In the genomic region with DNA sequence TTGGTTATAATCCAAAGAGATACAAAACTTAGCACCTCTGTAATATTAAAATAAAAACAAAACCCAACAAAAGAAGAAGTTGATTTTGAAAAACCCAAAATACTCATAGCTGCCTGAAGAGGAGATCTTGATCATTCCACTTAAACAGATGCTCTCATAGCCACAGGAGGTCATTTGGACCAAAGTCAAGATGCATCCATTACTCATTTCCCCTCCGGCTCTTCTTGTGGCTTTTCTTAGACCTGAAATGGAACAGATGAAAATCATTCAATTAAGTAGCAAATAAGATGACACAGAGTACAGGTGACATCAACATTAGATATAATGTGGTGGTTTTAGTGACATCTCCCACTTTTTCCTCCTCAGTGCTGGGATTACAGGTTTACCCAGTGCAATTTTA, we compare ENCODE assay signal across 23 mouse cellular contexts. TPM values are rescaled to one million over a fixed set of nuclear protein-coding genes. Genes with fewer than 3 reads are reported as not detected.
A peak's percentile ranks its signal among the peaks of the same experiment; 100 is the strongest.
DNase-seq lines count a peak whose midpoint lies in the region; ATAC-seq and TF ChIP-seq lines count a peak whose summit lies in the region.
"Had no signal": no experiment of that assay in that cellular context is flagged by ENCODE, and none has a peak within 500 bp of the region (broad histone marks: within the 10 kb centered on the region; RNA-seq: fewer than 3 reads in every experiment).

No protein-coding gene starts in this region.

- H3K9ac ChIP-seq in hindbrain, postnatal 0 days (replicated peaks; ENCODE audit: low read length) = no peak overlapping the region
- H3K9ac ChIP-seq: forebrain, postnatal 0 days; hindbrain, embryonic 12.5 days had no signal

- no peak for TF ChIP-seq CTCF in Patski (IDR thresholded peaks at IDR 0.05)
- TF ChIP-seq CTCF in hindbrain, postnatal 0 days (IDR thresholded peaks at IDR 0.05; ENCODE audit: low read depth) = no peak

- no peaks in the 10 kb centered on the region for H3K4me1 ChIP-seq in hindbrain, postnatal 0 days (ENCODE audit: insufficient read depth, low read length)
- H3K4me1 ChIP-seq: hindbrain, embryonic 12.5 days had no signal

- in situ Hi-C loops in Patski (cut with MboI; ENCODE audit: low pct_unique_long_range_greater_than_20kb) = no loop called here

- 63% methylated on average over 1 of the region's 1 CpGs for WGBS in hindbrain, postnatal 0 days

- H3K9me3 ChIP-seq in hindbrain, postnatal 0 days (ENCODE audit: low read length) = no peaks in the 10 kb centered on the region
- H3K9me3 ChIP-seq: hindbrain, embryonic 12.5 days had no signal

- CTCF ChIA-PET in Patski (lab: Charles Lee) = no interaction called here

- H3K36me3 ChIP-seq in hindbrain, postnatal 0 days (ENCODE audit: insufficient read depth, low read length) = peaks cover 50% of the 10 kb centered on the region

- no peaks in the 10 kb centered on the region for H3K27me3 ChIP-seq in Patski
- no peaks in the 10 kb centered on the region for H3K27me3 ChIP-seq in hindbrain, postnatal 0 days (ENCODE audit: insufficient read depth, low read length)
- H3K27me3 ChIP-seq: hindbrain, embryonic 12.5 days had no signal

- peak; percentile 38 for DNase-seq in cerebellum, adult 9-10 months
- DNase-seq in cerebellum, postnatal 36 days = no peak
- DNase-seq in 3134 (ENCODE audit: extremely low read depth, insufficient read length, low spot score) (peak; percentile 20), MN1 (ENCODE audit: low spot score) (peak; percentile 45), Patski (ENCODE audit: low read depth, low spot score) (peak; percentile 66)
- DNase-seq in hindbrain, postnatal 0 days (ENCODE audit: low spot score) = no peak
- DNase-seq in kidney, postnatal 25 days = no peak
- DNase-seq in c-Kit-positive CD71-positive TER-119-positive erythroid progenitor cells, embryonic 14.5 days (ENCODE audit: low spot score) = no peak
- DNase-seq: adrenal gland, postnatal 10 days; adrenal gland, postnatal 36 days; cerebellum, adult 11-12 months; cerebellum, adult 8-10 months; forebrain, postnatal 0 days; gastrocnemius, adult 2 months; gastrocnemius, postnatal 14 days; heart, adult 11 months; kidney, adult 2 months had no signal

- no peak overlapping the region for H3K4me3 ChIP-seq in hindbrain, postnatal 0 days (ENCODE audit: low read length)
- H3K4me3 ChIP-seq: gastrocnemius, adult 2 months; hindbrain, embryonic 12.5 days had no signal

- no peak overlapping the region for H3K4me2 ChIP-seq in hindbrain, postnatal 0 days (ENCODE audit: low read depth, low read length)
- H3K4me2 ChIP-seq: heart, embryonic 11.5 days; hindbrain, embryonic 12.5 days had no signal

- POLR2A ChIA-PET in Patski (lab: Charles Lee) = interaction anchor here (0.7 kb wide), 1 partner anchor 308 kb away, joined by 3 read pairs; no protein-coding TSS in a partner anchor

- ATAC-seq in Patski = no peak
- no peak for ATAC-seq in hindbrain, postnatal 0 days
- ATAC-seq: forebrain, embryonic 14.5 days; forebrain, postnatal 0 days; hindbrain, embryonic 16.5 days; inflammation-experienced regulatory T-cells, adult 6 months; intestine, embryonic 16.5 days had no signal

- H3K27ac ChIP-seq in hindbrain, postnatal 0 days = no peak overlapping the region
- H3K27ac ChIP-seq: gastrocnemius, adult 2 months; hindbrain, embryonic 12.5 days had no signal

RNA-seq across cellular contexts. Expression of a gene that starts 14.1 kb away (rescaled TPM):
- polyA plus RNA-seq in Patski (2021) = 37.3 TPM
- 14.8 and 19.9 TPM in 2 replicates for total RNA-seq in hindbrain, postnatal 0 days (2014; rRNA removed)
- polyA plus RNA-seq in hindbrain, postnatal 0 days (2015; fragmentation: Nextera tagmentation; extraction: Ambion mirVana) = 59.6 and 65.6 TPM in 2 replicates

RNA-seq across cellular contexts. Expression of a gene that starts 14.2 kb away (rescaled TPM):
- 2.1 TPM for polyA plus RNA-seq in Patski (2021)
- 0.65 and 2.7 TPM in 2 replicates for total RNA-seq in hindbrain, postnatal 0 days (2014; rRNA removed)
- 1.3 and 1.8 TPM in 2 replicates for polyA plus RNA-seq in hindbrain, postnatal 0 days (2015; fragmentation: Nextera tagmentation; extraction: Ambion mirVana)

RNA-seq across cellular contexts. Expression of a gene that starts 54.7 kb away (rescaled TPM):
- 47.3 TPM for polyA plus RNA-seq in Patski (2021)
- total RNA-seq in hindbrain, postnatal 0 days (2014; rRNA removed) = 39.4 and 40.8 TPM in 2 replicates
- polyA plus RNA-seq in hindbrain, postnatal 0 days (2015; fragmentation: Nextera tagmentation; extraction: Ambion mirVana) = 18.7 and 19.9 TPM in 2 replicates

Comparison
In these comparisons a context has a peak if more than half of its experiments do, and no peak if none do; other contexts are left out.
1. DNase-seq: peak in cerebellum, adult 9-10 months (single experiment), 3134 (single experiment), MN1 (single experiment) and Patski (single experiment); none in cerebellum, postnatal 36 days (0 of 2), hindbrain, postnatal 0 days (single experiment), kidney, postnatal 25 days (0 of 2) and c-Kit-positive CD71-positive TER-119-positive erythroid progenitor cells, embryonic 14.5 days (single experiment).